Mouse (Mus musculus) erythroblast, embryonic 14.5 days (primary cell): Measurements from ENCODE around the gene Slc26a1.

Experiments used
- GATA1 ChIP-seq: IDR thresholded peaks from 2 replicates; pipeline ENCODE4 v1.6.1; 2012; ENCODE audit warnings: low read length, inconsistent platforms, mixed read lengths
- TAL1 ChIP-seq: IDR thresholded peaks from 3 replicates; pipeline ENCODE4 v1.6.1; 2012; ENCODE audit warnings: low read length, inconsistent platforms, mixed read lengths

DNA sequence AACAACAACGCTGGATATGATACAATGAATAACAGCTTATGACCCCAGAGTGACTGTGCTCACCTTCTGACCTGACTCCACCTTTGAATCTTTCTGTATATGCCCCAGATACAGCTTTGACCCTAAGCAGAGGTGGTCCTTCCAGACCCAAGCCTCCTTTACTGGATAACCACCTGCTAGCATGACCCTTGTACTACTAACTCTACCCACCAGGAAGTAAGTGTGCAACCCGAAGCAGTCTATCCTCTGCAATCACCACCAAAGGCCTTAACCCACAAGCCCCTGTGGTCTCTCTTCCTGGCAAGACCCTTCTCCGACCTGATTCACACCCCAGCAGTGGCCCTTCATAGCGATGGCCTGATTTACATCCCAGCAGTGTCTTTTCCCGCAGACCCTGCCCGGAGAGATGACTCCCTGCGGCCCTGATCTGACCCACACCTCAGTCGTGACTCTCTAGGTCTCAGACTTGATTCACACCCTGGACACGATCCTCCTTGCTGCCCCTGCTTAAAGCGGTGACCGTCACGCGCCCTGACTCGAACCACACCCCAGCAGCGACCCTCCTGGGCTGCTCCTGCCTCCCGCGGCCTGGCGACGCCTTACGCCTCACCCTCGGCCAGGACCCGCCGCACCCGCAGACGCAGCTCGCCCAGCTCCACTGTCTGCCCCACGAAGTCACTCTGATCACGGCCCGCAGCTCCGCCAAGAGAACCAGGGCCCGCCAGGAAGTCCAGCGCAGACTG is 46.3 kb downstream of the Slc26a1 start:
- TF ChIP-seq TAL1 (no peak), GATA1 (no peak)
